Mouse (Mus musculus): Measurements from ENCODE around the gene Endov. TPM values are rescaled to one million over a fixed set of nuclear protein-coding genes. Genes with fewer than 3 reads are reported as not detected.

The Endov gene
- total and polyA plus RNA-seq, 3 experiments = 8.9 to 16.6 (median 14.4) TPM

GRCm38 (mm10) chr11:119514967-119515636 lies 24.0 kb downstream of the Endov start:
- H3K36me3 ChIP-seq (replicated peaks) = no peaks in the 10 kb centered on the region
- no peak overlapping the region for H3K4me3 ChIP-seq (ENCODE audit: low read depth, low read length)
- ATAC-seq (ENCODE audit: extremely low read depth, insufficient number of reproducible peaks, low FRiP score, poor library complexity, severe bottlenecking) = no peak
- DNase-seq (ENCODE audit: low spot score) = no peak
- H3K4me1 ChIP-seq (ENCODE audit: insufficient read depth, low read depth, low read length) = no peaks in the 10 kb centered on the region
- H3K9me3 ChIP-seq (replicated peaks) = no peaks in the 10 kb centered on the region
- H3K27me3 ChIP-seq (ENCODE audit: insufficient read depth, low read length) = peaks cover 76% of the 10 kb centered on the region
- TF ChIP-seq TAL1 (conservative IDR thresholded peaks at IDR 0.05; ENCODE audit: low read depth, low read length) (no peak), CTCF (IDR thresholded peaks at IDR 0.05; ENCODE audit: low read depth, low read length) (no peak), POLR2AphosphoS5 (IDR thresholded peaks at IDR 0.05; ENCODE audit: insufficient replicate concordance, low read depth, low read length) (no peak), GATA1 (IDR thresholded peaks at IDR 0.05; ENCODE audit: borderline replicate concordance, low read length) (no peak), GATA2 (IDR thresholded peaks at IDR 0.05; ENCODE audit: borderline replicate concordance, low read depth, low read length) (no peak)

- no peaks in the 10 kb centered on the region for H3K36me3 ChIP-seq (replicated peaks)
- H3K9me3 ChIP-seq (replicated peaks) = no peaks in the 10 kb centered on the region
- ATAC-seq (ENCODE audit: extremely low read depth, insufficient number of reproducible peaks, low FRiP score, poor library complexity, severe bottlenecking) (no peak), DNase-seq (ENCODE audit: low spot score) (no peak)
- H3K4me3 ChIP-seq (ENCODE audit: low read depth, low read length) = no peak overlapping the region
- no peak for TF ChIP-seq GATA1 (IDR thresholded peaks at IDR 0.05; ENCODE audit: borderline replicate concordance, low read length)
- TF ChIP-seq GATA2 (IDR thresholded peaks at IDR 0.05; ENCODE audit: borderline replicate concordance, low read depth, low read length) = no peak
- TF ChIP-seq CTCF (IDR thresholded peaks at IDR 0.05; ENCODE audit: low read depth, low read length) = no peak
- TF ChIP-seq TAL1 (conservative IDR thresholded peaks at IDR 0.05; ENCODE audit: low read depth, low read length) = no peak
- no peak for TF ChIP-seq POLR2AphosphoS5 (IDR thresholded peaks at IDR 0.05; ENCODE audit: insufficient replicate concordance, low read depth, low read length)
- no peaks in the 10 kb centered on the region for H3K4me1 ChIP-seq (ENCODE audit: insufficient read depth, low read depth, low read length)
- peaks cover 84% of the 10 kb centered on the region for H3K27me3 ChIP-seq (ENCODE audit: insufficient read depth, low read length)
Observed at GRCm38 (mm10) chr11:119515823-119516676, 24.9 kb downstream of the Endov start.

GRCm38 (mm10) chr11:119516677-119517361 lies 25.7 kb downstream of the Endov start:
- no peaks in the 10 kb centered on the region for H3K9me3 ChIP-seq (replicated peaks)
- no peak overlapping the region for H3K4me3 ChIP-seq (ENCODE audit: low read depth, low read length)
- peaks cover 84% of the 10 kb centered on the region for H3K27me3 ChIP-seq (ENCODE audit: insufficient read depth, low read length)
- DNase-seq (ENCODE audit: low spot score) = no peak
- no peaks in the 10 kb centered on the region for H3K36me3 ChIP-seq (replicated peaks)
- no peak for TF ChIP-seq TAL1 (conservative IDR thresholded peaks at IDR 0.05; ENCODE audit: low read depth, low read length)
- no peak for TF ChIP-seq POLR2AphosphoS5 (IDR thresholded peaks at IDR 0.05; ENCODE audit: insufficient replicate concordance, low read depth, low read length)
- no peak for TF ChIP-seq GATA2 (IDR thresholded peaks at IDR 0.05; ENCODE audit: borderline replicate concordance, low read depth, low read length)
- TF ChIP-seq CTCF (IDR thresholded peaks at IDR 0.05; ENCODE audit: low read depth, low read length) = no peak
- ATAC-seq (ENCODE audit: extremely low read depth, insufficient number of reproducible peaks, low FRiP score, poor library complexity, severe bottlenecking) = no peak
- H3K4me1 ChIP-seq (ENCODE audit: insufficient read depth, low read depth, low read length) = no peaks in the 10 kb centered on the region

GRCm38 (mm10) chr11:119519387-119519786 lies 28.2 kb downstream of the Endov start:
- Histone ChIP-seq H3K36me3 (replicated peaks) (no peaks in the 10 kb centered on the region), H3K4me1 (ENCODE audit: insufficient read depth, low read depth, low read length) (0 out of 2 replicates have a peak, but pooled peaks cover under 1% of the 10 kb centered on the region), H3K27me3 (ENCODE audit: insufficient read depth, low read length) (peaks cover 80% of the 10 kb centered on the region), H3K4me3 (ENCODE audit: low read depth, low read length) (no peak overlapping the region), H3K9me3 (replicated peaks) (0 out of 2 replicates have a peak, but pooled peaks cover under 1% of the 10 kb centered on the region)
- no peak for TF ChIP-seq GATA1 (IDR thresholded peaks at IDR 0.05; ENCODE audit: borderline replicate concordance, low read length)
- no peak for TF ChIP-seq CTCF (IDR thresholded peaks at IDR 0.05; ENCODE audit: low read depth, low read length)
- no peak for TF ChIP-seq GATA2 (IDR thresholded peaks at IDR 0.05; ENCODE audit: borderline replicate concordance, low read depth, low read length)
- TF ChIP-seq POLR2AphosphoS5 (IDR thresholded peaks at IDR 0.05; ENCODE audit: insufficient replicate concordance, low read depth, low read length) = no peak
- no peak for TF ChIP-seq TAL1 (conservative IDR thresholded peaks at IDR 0.05; ENCODE audit: low read depth, low read length)
- DNase-seq (ENCODE audit: low spot score) (no peak), ATAC-seq (ENCODE audit: extremely low read depth, insufficient number of reproducible peaks, low FRiP score, poor library complexity, severe bottlenecking) (no peak)

- DNase-seq (ENCODE audit: low spot score) = no peak
Observed at GRCm38 (mm10) chr11:119520005-119520712, 29.0 kb downstream of the Endov start.

More at GRCm38 (mm10) chr11:119520005-119520712, 29.0 kb downstream of the Endov start:
- H3K36me3 ChIP-seq (replicated peaks) = no peaks in the 10 kb centered on the region
- no peak for TF ChIP-seq GATA2 (IDR thresholded peaks at IDR 0.05; ENCODE audit: borderline replicate concordance, low read depth, low read length)
- no peak for TF ChIP-seq TAL1 (conservative IDR thresholded peaks at IDR 0.05; ENCODE audit: low read depth, low read length)
- TF ChIP-seq POLR2AphosphoS5 (IDR thresholded peaks at IDR 0.05; ENCODE audit: insufficient replicate concordance, low read depth, low read length) = no peak
- TF ChIP-seq CTCF (IDR thresholded peaks at IDR 0.05; ENCODE audit: low read depth, low read length) = no peak
- H3K9me3 ChIP-seq (replicated peaks) = peaks cover 4% of the 10 kb centered on the region
- H3K4me3 ChIP-seq (ENCODE audit: low read depth, low read length) = no peak overlapping the region
- peaks cover 3% of the 10 kb centered on the region; the same call in 1 of the 2 replicates for H3K4me1 ChIP-seq (ENCODE audit: insufficient read depth, low read depth, low read length)
- no peak for ATAC-seq (ENCODE audit: extremely low read depth, insufficient number of reproducible peaks, low FRiP score, poor library complexity, severe bottlenecking)
- H3K27me3 ChIP-seq (ENCODE audit: insufficient read depth, low read length) = peaks cover 77% of the 10 kb centered on the region
